Mouse (Mus musculus) liver, postnatal 0 days (tissue): ENCODE data around the gene Pop5. TPM values are rescaled to one million over a fixed set of nuclear protein-coding genes. Genes with fewer than 3 reads are reported as not detected.
A peak's percentile ranks its signal among the peaks of the same experiment; 100 is the strongest.

Experiments used
- ATAC-seq: fragments of 200-750 bp; cut with Nextera tagmentation; 2 replicates; pipeline ENCODE4 v1.8.0; 2017; ENCODE audit warnings: mild to moderate bottlenecking, moderate library complexity
- DNase-seq: peaks from one replicate; pipeline ENCODE4 v3.0.0-alpha.2; 2016
- H3K27ac ChIP-seq: fragments of 300-500 bp; sonication (generic); 2 replicates; pipeline ENCODE4 v1.5.1; 2014; ENCODE audit warnings: antibody characterized with exemption, moderate library complexity, mild to moderate bottlenecking, low read depth
- H3K27me3 ChIP-seq: fragments of 300-500 bp; sonication (generic); 2 replicates; pipeline ENCODE4 v1.6.1; 2014; ENCODE audit warnings: low read length, control low read depth, mixed read lengths; ENCODE audit not compliant: insufficient read depth
- H3K36me3 ChIP-seq: fragments of 300-500 bp; sonication (generic); replicated peaks from 2 replicates; pipeline ENCODE4 v1.6.1; 2014; ENCODE audit warnings: mild to moderate bottlenecking, control low read depth, low read length, moderate library complexity, mixed read lengths; ENCODE audit not compliant: insufficient read depth
- H3K4me1 ChIP-seq: fragments of 300-500 bp; sonication (generic); 2 replicates; pipeline ENCODE4 v1.6.1; 2014; ENCODE audit warnings: antibody characterized with exemption, mild to moderate bottlenecking, control low read depth; ENCODE audit not compliant: insufficient read depth
- H3K4me2 ChIP-seq: fragments of 300-500 bp; sonication (generic); 2 replicates; pipeline ENCODE4 v1.6.1; 2014; ENCODE audit warnings: low read depth, mild to moderate bottlenecking, low read length, moderate library complexity, mixed read lengths
- H3K4me3 ChIP-seq: fragments of 300-500 bp; sonication (generic); 2 replicates; pipeline ENCODE4 v1.5.1; 2014; ENCODE audit warnings: low read depth, low read length
- H3K9ac ChIP-seq: fragments of 300-500 bp; sonication (generic); replicated peaks from 2 replicates; pipeline ENCODE4 v1.6.1; 2014; ENCODE audit warnings: mild to moderate bottlenecking, moderate library complexity
- H3K9me3 ChIP-seq: fragments of 300-500 bp; sonication (generic); 2 replicates; pipeline ENCODE4 v1.6.1; 2016; ENCODE audit warnings: mild to moderate bottlenecking, control low read depth, low read length, mixed read lengths
- CTCF ChIP-seq: sonication (generic); IDR thresholded peaks from 2 replicates; pipeline ENCODE4 v1.5.1; 2016; ENCODE audit warnings: antibody characterized with exemption, low read depth
- EP300 ChIP-seq: IDR thresholded peaks from 2 replicates; pipeline ENCODE4 v1.6.1; 2016; ENCODE audit warnings: antibody characterized with exemption, low read depth, mild to moderate bottlenecking
- WGBS: fragments of 180-500 bp; shearing (Covaris S2); extraction: QIAGEN DNeasy Blood & Tissue Kit; methylation state at CpG from one replicate; pipeline ENCODE4 v1.1.7; 2014; ENCODE audit not compliant: insufficient replicate concordance; 5-methylcytosine and 5-hydroxymethylcytosine counted together
- polyA plus RNA-seq: library from polyadenylated mRNA; unstranded; fragments of >200 nt; fragmentation: Nextera tagmentation; extraction: Ambion mirVana; gene quantifications from 2 replicates; pipeline ENCODE4 v1.2.1, GENCODE M21; 2015

Gene Pop5
- polyA plus RNA-seq, 1 experiment from 2014 or later = 58.7 TPM

DNA sequence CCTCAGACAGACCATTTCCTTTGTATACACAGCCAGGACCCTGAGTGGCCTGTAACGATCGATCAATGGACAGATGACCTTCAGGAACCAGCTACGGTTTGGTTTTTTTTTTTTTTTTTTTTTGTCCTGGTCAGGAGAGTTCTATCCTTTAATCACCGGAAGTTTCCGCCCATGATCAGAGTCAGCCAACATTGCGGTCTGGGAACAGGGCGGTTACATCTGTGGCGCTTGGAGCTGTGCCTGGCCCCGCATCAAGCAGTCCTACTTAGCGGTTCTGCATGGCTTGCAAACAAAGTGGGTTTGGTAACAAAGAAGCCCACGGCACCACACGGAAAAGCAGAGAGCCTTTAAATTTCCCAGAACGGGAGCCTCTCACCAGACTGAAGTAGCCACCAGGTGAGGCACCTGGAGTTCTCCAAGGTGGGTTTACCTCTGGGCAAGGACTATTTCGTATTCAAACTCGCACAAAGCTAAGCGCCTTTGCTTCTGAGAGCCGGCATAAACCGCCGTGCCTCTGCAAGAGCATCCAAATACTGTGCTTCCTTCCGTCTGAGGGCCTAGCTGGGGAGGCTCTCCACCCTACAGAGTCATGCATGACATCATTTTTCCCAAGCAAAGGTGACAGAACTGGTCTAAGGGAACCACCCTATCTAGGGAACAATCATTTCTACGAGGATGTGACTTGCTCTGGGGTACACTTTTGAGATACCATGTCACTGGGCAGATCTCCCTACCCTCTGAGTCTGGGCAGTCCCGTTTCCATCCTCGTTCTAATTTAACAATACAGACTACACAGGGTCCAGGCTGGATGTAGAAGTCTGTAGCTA, 31.7 kb upstream of the Pop5 start:
- Histone ChIP-seq H3K9ac (no peak overlapping the region), H3K36me3 (no peaks in the 10 kb centered on the region), H3K27ac (no peak overlapping the region), H3K9me3 (no peaks in the 10 kb centered on the region), H3K4me3 (peak overlapping the region; percentile 22), H3K4me1 (peaks cover 11% of the 10 kb centered on the region; the same call in 1 of the 2 replicates), H3K4me2 (peak overlapping the region; percentile 61), H3K27me3 (peaks cover 29% of the 10 kb centered on the region)
- WGBS = 5% methylated on average over 23 of the region's 23 CpGs
- ATAC-seq (peak; percentile 70), DNase-seq (no peak)
- TF ChIP-seq CTCF = no peak
- TF ChIP-seq EP300 = no peak

DNA sequence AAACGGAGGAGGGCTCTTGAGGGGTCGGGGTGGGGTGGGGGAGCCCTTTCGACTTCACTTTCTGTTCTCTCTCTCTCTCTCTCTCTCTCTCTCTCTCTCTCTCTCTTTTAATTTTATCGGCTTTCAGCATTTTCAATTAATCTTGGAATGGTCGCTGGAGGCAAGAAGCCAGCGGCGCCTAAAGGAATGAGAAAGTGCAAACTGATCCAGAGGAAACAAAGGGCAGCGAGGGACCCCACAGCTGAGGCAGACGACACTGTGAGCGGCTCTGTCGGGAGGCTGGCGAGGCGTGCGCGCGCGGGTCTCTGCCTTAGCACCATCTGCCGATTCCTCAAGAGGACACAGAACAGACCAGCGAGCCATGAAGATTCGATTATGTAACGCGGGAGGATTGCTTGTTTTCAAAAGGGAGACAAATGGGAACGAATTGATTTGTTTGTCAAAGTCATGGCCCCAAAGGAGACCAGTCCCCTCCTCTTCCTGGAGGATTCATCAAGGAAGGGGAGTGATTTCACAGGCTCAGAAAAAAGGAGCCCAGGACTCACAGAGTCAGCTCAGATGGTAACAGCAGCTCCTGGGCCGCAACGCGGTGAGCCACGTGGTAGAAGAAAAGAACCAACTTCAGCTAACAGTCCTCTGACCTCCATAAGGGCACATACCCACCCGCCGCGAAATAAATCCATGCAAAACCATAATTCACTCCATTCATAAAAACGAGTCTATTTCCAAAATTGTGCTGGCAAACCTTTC, 30.9 kb upstream of the Pop5 start:
- H3K4me2 ChIP-seq = peak overlapping the region; percentile 61
- WGBS = 4% methylated on average over 31 of the region's 31 CpGs
- H3K4me3 ChIP-seq = peak overlapping the region; percentile 22
- H3K36me3 ChIP-seq = no peaks in the 10 kb centered on the region
- peaks cover 11% of the 10 kb centered on the region; the same call in 1 of the 2 replicates for H3K4me1 ChIP-seq
- no peaks in the 10 kb centered on the region for H3K9me3 ChIP-seq
- H3K27me3 ChIP-seq = peaks cover 29% of the 10 kb centered on the region
- no peak overlapping the region for H3K27ac ChIP-seq
- ATAC-seq (no peak), DNase-seq (no peak)
- TF ChIP-seq EP300 = no peak
- no peak for TF ChIP-seq CTCF
- peak overlapping the region; percentile 12; the same call in 1 of the 2 replicates for H3K9ac ChIP-seq

DNA sequence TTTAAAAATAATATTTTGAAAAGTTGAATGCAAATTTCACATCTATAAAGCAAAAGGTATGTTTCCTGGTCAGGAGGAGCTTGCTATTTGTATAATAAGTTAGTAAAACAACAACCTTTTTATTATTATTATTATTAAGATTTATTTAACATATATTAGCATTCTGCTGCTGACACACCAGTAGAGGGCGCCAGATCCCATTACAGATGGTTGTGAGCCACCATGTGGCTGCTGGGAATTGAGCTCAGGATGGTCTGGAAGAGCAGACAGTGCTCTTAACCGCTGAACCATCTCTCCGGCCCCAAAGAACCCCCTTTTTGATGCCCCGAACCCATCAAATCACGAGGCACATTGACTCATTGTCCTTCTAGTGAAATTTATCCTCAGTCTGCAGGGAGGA, 28.4 kb upstream of the Pop5 start:
- TF ChIP-seq CTCF = peak; percentile 25; the same call in 1 of the 2 replicates
- no peak for TF ChIP-seq EP300
- Histone ChIP-seq H3K4me1 (peaks cover 11% of the 10 kb centered on the region; the same call in 1 of the 2 replicates), H3K9ac (no peak overlapping the region), H3K36me3 (no peaks in the 10 kb centered on the region), H3K9me3 (no peaks in the 10 kb centered on the region), H3K4me2 (no peak overlapping the region), H3K27ac (no peak overlapping the region), H3K27me3 (peaks cover 25% of the 10 kb centered on the region), H3K4me3 (no peak overlapping the region)
- ATAC-seq (no peak), DNase-seq (no peak)
- WGBS = 66% methylated on average over 5 of the region's 5 CpGs

DNA sequence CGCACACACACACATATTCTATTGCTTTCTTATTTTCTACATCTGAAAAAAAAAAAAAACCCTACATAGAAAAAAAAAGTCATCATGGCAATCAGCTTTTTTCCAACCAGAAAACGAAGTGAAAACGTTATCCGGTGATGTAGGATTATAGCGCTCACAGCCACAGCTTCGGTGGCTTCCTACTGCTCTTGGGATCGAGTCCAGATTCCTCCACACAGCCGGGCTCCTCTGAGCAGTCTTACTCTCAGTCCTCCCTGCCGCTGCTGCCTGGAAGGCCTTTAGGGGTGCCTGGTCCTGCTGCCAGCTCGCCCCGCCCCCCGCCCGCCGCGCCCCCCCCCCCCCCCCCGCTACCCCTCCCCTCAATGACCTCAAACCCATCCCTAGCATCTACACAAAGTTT, 27.7 kb upstream of the Pop5 start:
- Histone ChIP-seq H3K4me1 (peaks cover 11% of the 10 kb centered on the region; the same call in 1 of the 2 replicates), H3K36me3 (no peaks in the 10 kb centered on the region), H3K9ac (no peak overlapping the region), H3K4me2 (no peak overlapping the region), H3K27me3 (peaks cover 25% of the 10 kb centered on the region), H3K27ac (no peak overlapping the region), H3K4me3 (no peak overlapping the region), H3K9me3 (no peaks in the 10 kb centered on the region)
- TF ChIP-seq CTCF (no peak), EP300 (no peak)
- no peak for ATAC-seq
- no peak for DNase-seq
- WGBS = 15% methylated on average over 16 of the region's 16 CpGs

DNA sequence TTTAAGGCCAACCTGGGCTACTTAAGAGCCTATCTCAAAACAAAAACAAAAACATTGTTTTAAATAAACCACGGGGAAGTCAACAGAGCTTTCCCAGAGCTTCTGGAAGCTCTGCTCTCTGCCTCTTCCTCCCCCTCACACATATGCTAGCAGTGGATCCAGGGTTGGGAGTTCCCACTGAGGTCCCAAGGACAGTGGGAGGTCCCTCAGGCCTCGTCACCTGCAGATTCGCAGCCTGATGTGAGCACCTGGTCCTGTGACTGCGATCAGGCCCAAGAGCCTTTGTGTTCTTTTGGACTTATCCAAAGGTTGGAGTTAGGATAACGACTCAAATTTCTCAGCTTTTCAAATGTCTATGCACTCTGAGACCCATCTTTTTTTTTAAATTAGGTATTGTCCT, 27.0 kb upstream of the Pop5 start:
- Histone ChIP-seq H3K9me3 (no peaks in the 10 kb centered on the region), H3K9ac (no peak overlapping the region), H3K27me3 (peaks cover 25% of the 10 kb centered on the region), H3K27ac (no peak overlapping the region), H3K4me2 (no peak overlapping the region), H3K4me1 (peaks cover 11% of the 10 kb centered on the region; the same call in 1 of the 2 replicates), H3K36me3 (no peaks in the 10 kb centered on the region), H3K4me3 (no peak overlapping the region)
- DNase-seq = no peak
- no peak for ATAC-seq
- 68% methylated on average over 5 of the region's 5 CpGs for WGBS
- no peak for TF ChIP-seq CTCF
- no peak for TF ChIP-seq EP300

DNA sequence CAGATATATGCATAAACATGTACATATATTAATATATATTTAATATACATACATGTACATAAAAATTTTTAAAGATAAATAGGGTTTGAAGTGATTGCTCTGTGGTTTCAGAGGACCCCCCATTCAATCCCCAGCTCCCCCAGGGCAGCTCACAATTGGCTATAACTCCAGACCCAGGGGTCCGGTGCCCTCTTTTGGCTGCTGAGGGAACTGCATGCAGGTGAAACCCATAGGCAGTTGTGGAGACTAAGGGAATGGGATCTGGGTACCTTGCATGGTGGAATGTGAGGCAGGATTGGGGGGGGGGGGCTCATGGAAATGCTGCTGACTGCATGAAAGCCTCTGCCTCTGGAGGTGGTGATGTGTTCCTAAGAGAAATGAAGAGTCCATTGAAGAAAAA, 25.3 kb upstream of the Pop5 start:
- H3K36me3 ChIP-seq = no peaks in the 10 kb centered on the region
- H3K27ac ChIP-seq = no peak overlapping the region
- no peak overlapping the region for H3K4me2 ChIP-seq
- H3K9ac ChIP-seq = no peak overlapping the region
- H3K9me3 ChIP-seq = no peaks in the 10 kb centered on the region
- TF ChIP-seq EP300 = no peak
- peak; percentile 78 for TF ChIP-seq CTCF
- no peak overlapping the region for H3K4me3 ChIP-seq
- DNase-seq (peak; percentile 67), ATAC-seq (no peak)
- 24% methylated on average over 1 of the region's 1 CpGs for WGBS
- H3K4me1 ChIP-seq = no peaks in the 10 kb centered on the region
- H3K27me3 ChIP-seq = peaks cover 14% of the 10 kb centered on the region
